Mouse (Mus musculus) CH12.LX (cell line): ENCODE data around the gene Zswim4. TPM values are rescaled to one million over a fixed set of nuclear protein-coding genes. Genes with fewer than 3 reads are reported as not detected.

Source experiments
- DNase-seq: peaks from one replicate; pipeline ENCODE4 v3.0.0-alpha.2; 2013; ENCODE audit errors: extremely low read depth
- H3K27ac ChIP-seq: 2 replicates; pipeline ENCODE4 v1.5.1; 2012; ENCODE audit warnings: low read depth, mild to moderate bottlenecking, control low read depth, moderate library complexity; ENCODE audit not compliant: insufficient read depth
- H3K27me3 ChIP-seq: replicated peaks from 2 replicates; pipeline ENCODE3; 2012; ENCODE audit warnings: inconsistent platforms
- H3K36me3 ChIP-seq, 2 experiments: replicated peaks in 1 of 2; 2 replicates each; pipeline versions ENCODE3 to v1.6.1; 2012; ENCODE audit warnings: inconsistent platforms in 1 of 2, low read length in 1 of 2, mild to moderate bottlenecking in 1 of 2, mixed read lengths in 1 of 2, moderate library complexity in 1 of 2; ENCODE audit not compliant: control insufficient read depth in 1 of 2, insufficient read depth in 1 of 2
- H3K4me1 ChIP-seq, 2 experiments: 2 replicates each; pipeline ENCODE4 v1.6.1; 2012; ENCODE audit warnings: inconsistent platforms in 1 of 2, moderate library complexity in 1 of 2; ENCODE audit not compliant: insufficient read depth in 2 of 2, control insufficient read depth in 1 of 2
- H3K4me2 ChIP-seq: 2 replicates; pipeline ENCODE4 v1.6.1; 2012; ENCODE audit warnings: low read depth, mild to moderate bottlenecking, control low read depth; ENCODE audit not compliant: poor library complexity, insufficient read depth, severe bottlenecking
- H3K4me3 ChIP-seq, 3 experiments: fragments of 150-350 bp in 1 of 3; sonication (generic) in 1 of 3; replicated peaks in 1 of 3; 2 replicates each; pipeline versions ENCODE3 to v1.5.1; 2011 to 2012; ENCODE audit warnings: low read depth in 2 of 3, low read length in 2 of 3, mild to moderate bottlenecking in 2 of 3, moderate library complexity in 2 of 3, control low read depth in 1 of 3, improper control_type of control experiment in 1 of 3, inconsistent platforms in 1 of 3, mixed read lengths in 1 of 3; ENCODE audit not compliant: poor library complexity in 1 of 3
- H3K79me2 ChIP-seq: replicated peaks from 2 replicates; pipeline ENCODE4 v1.6.1; 2012; ENCODE audit warnings: mild to moderate bottlenecking, moderate library complexity; ENCODE audit not compliant: control insufficient read depth, poor library complexity, insufficient read depth, severe bottlenecking; ENCODE audit errors: extremely low read depth
- H3K9ac ChIP-seq: 2 replicates; pipeline ENCODE4 v1.6.1; 2012; ENCODE audit warnings: low read depth, mild to moderate bottlenecking, control low read depth, moderate library complexity; ENCODE audit not compliant: insufficient read depth
- H3K9me3 ChIP-seq: replicated peaks from 2 replicates; pipeline ENCODE3; 2012; ENCODE audit warnings: low read length, inconsistent platforms, mixed read lengths
- BHLHE40 ChIP-seq: IDR thresholded peaks from 2 replicates; pipeline ENCODE4 v1.6.1; 2011; ENCODE audit warnings: mild to moderate bottlenecking, low read depth, low read length, improper control_type of control experiment
- CHD1 ChIP-seq: IDR thresholded peaks from 2 replicates; pipeline ENCODE4 v1.6.1; 2012; ENCODE audit warnings: low read depth, low read length, improper control_type of control experiment, inconsistent platforms
- CHD2 ChIP-seq: IDR thresholded peaks from 2 replicates; pipeline ENCODE4 v1.6.1; 2011; ENCODE audit warnings: low read length, improper control_type of control experiment
- CTCF ChIP-seq, 2 experiments: IDR thresholded peaks in 1 of 2; conservative IDR thresholded peaks in 1 of 2; 2 replicates each; pipeline ENCODE4 v1.5.1; 2011 to 2012; ENCODE audit warnings: low read depth in 2 of 2, low read length in 2 of 2, improper control_type of control experiment in 1 of 2, inconsistent platforms in 1 of 2, mild to moderate bottlenecking in 1 of 2, moderate library complexity in 1 of 2
- E2F4 ChIP-seq: IDR thresholded peaks from 2 replicates; pipeline ENCODE4 v1.6.1; 2011; ENCODE audit warnings: low read depth, low read length, improper control_type of control experiment; ENCODE audit not compliant: insufficient replicate concordance
- ELF1 ChIP-seq: IDR thresholded peaks from 2 replicates; pipeline ENCODE4 v1.6.1; 2014; ENCODE audit warnings: low read depth, mild to moderate bottlenecking, inconsistent platforms, low read length, improper control_type of control experiment
- EP300 ChIP-seq: IDR thresholded peaks from 2 replicates; pipeline ENCODE4 v1.6.1; 2011; ENCODE audit warnings: low read length, improper control_type of control experiment
- ETS1 ChIP-seq: conservative IDR thresholded peaks from 2 replicates; pipeline ENCODE4 v1.6.1; 2012; ENCODE audit warnings: low read depth, mild to moderate bottlenecking, inconsistent platforms, low read length, improper control_type of control experiment, moderate library complexity
- GABPA ChIP-seq: IDR thresholded peaks from 2 replicates; pipeline ENCODE4 v1.6.1; 2012; ENCODE audit warnings: low read depth, low read length, improper control_type of control experiment, inconsistent platforms; ENCODE audit not compliant: insufficient replicate concordance
- HCFC1 ChIP-seq: IDR thresholded peaks from 2 replicates; pipeline ENCODE4 v1.6.1; 2012; ENCODE audit warnings: low read depth, mild to moderate bottlenecking, inconsistent platforms, low read length, improper control_type of control experiment
- IRF4 ChIP-seq: IDR thresholded peaks from 2 replicates; pipeline ENCODE4 v1.6.1; 2014; ENCODE audit warnings: low read depth, mild to moderate bottlenecking, inconsistent platforms, low read length, improper control_type of control experiment
- JUN ChIP-seq: IDR thresholded peaks from 2 replicates; pipeline ENCODE4 v1.6.1; 2011; ENCODE audit warnings: low read depth, mild to moderate bottlenecking, low read length, improper control_type of control experiment, moderate library complexity; ENCODE audit not compliant: insufficient read depth
- JUND ChIP-seq: conservative IDR thresholded peaks from 2 replicates; pipeline ENCODE4 v1.6.1; 2011; ENCODE audit warnings: low read depth, low read length, improper control_type of control experiment
- KAT2A ChIP-seq: IDR thresholded peaks from 2 replicates; pipeline ENCODE4 v1.6.1; 2012; ENCODE audit warnings: low read length, improper control_type of control experiment, inconsistent platforms; ENCODE audit not compliant: insufficient replicate concordance
- MAFK ChIP-seq: IDR thresholded peaks from 2 replicates; pipeline ENCODE4 v1.6.1; 2011; ENCODE audit warnings: low read length, improper control_type of control experiment; ENCODE audit not compliant: insufficient replicate concordance
- MAX ChIP-seq: IDR thresholded peaks from 2 replicates; pipeline ENCODE4 v1.6.1; 2011; ENCODE audit warnings: low read length, improper control_type of control experiment
- MAZ ChIP-seq: IDR thresholded peaks from 2 replicates; pipeline ENCODE4 v1.6.1; 2012; ENCODE audit warnings: low read depth, mild to moderate bottlenecking, inconsistent platforms, low read length, improper control_type of control experiment, moderate library complexity
- MEF2A ChIP-seq: IDR thresholded peaks from 2 replicates; pipeline ENCODE4 v1.6.1; 2014; ENCODE audit warnings: low read depth, mild to moderate bottlenecking, inconsistent platforms, low read length, improper control_type of control experiment, borderline replicate concordance
- MXI1 ChIP-seq: IDR thresholded peaks from 2 replicates; pipeline ENCODE4 v1.6.1; 2011; ENCODE audit warnings: mild to moderate bottlenecking, low read depth, low read length, improper control_type of control experiment
- MYC ChIP-seq: IDR thresholded peaks from 2 replicates; pipeline ENCODE4 v1.6.1; 2011; ENCODE audit warnings: low read depth, mild to moderate bottlenecking, improper control_type of control experiment, low read length
- NELFE ChIP-seq: IDR thresholded peaks from 2 replicates; pipeline ENCODE4 v1.6.1; 2011; ENCODE audit warnings: low read depth, low read length, improper control_type of control experiment
- NRF1 ChIP-seq: IDR thresholded peaks from 2 replicates; pipeline ENCODE4 v1.6.1; 2014; ENCODE audit warnings: low read depth, mild to moderate bottlenecking, inconsistent platforms, low read length, improper control_type of control experiment, moderate library complexity
- PAX5 ChIP-seq: IDR thresholded peaks from 2 replicates; pipeline ENCODE4 v1.6.1; 2012; ENCODE audit warnings: low read length, inconsistent platforms, mixed read lengths
- POLR2A ChIP-seq: IDR thresholded peaks from 2 replicates; pipeline ENCODE4 v1.6.1; 2011; ENCODE audit warnings: low read depth, mild to moderate bottlenecking, improper control_type of control experiment, low read length
- POLR2AphosphoS2 ChIP-seq: IDR thresholded peaks from 2 replicates; pipeline ENCODE4 v1.6.1; 2011; ENCODE audit warnings: low read depth, low read length, improper control_type of control experiment
- RAD21 ChIP-seq: IDR thresholded peaks from 2 replicates; pipeline ENCODE4 v1.6.1; 2011; ENCODE audit warnings: low read depth, mild to moderate bottlenecking, low read length, improper control_type of control experiment, moderate library complexity
- RCOR1 ChIP-seq: conservative IDR thresholded peaks from 2 replicates; pipeline ENCODE4 v1.6.1; 2012; ENCODE audit warnings: low read depth, mild to moderate bottlenecking, inconsistent platforms, low read length, improper control_type of control experiment
- SIN3A ChIP-seq: IDR thresholded peaks from 2 replicates; pipeline ENCODE4 v1.6.1; 2012; ENCODE audit warnings: low read length, improper control_type of control experiment, inconsistent platforms
- SMC3 ChIP-seq: IDR thresholded peaks from 2 replicates; pipeline ENCODE4 v1.6.1; 2011; ENCODE audit warnings: low read depth, low read length, improper control_type of control experiment
- TBP ChIP-seq: conservative IDR thresholded peaks from 2 replicates; pipeline ENCODE4 v1.6.1; 2011; ENCODE audit warnings: low read depth, low read length, improper control_type of control experiment
- TCF12 ChIP-seq: IDR thresholded peaks from 2 replicates; pipeline ENCODE4 v1.6.1; 2014; ENCODE audit warnings: low read depth, mild to moderate bottlenecking, inconsistent platforms, low read length, improper control_type of control experiment
- UBTF ChIP-seq: IDR thresholded peaks from 2 replicates; pipeline ENCODE4 v1.6.1; 2012; ENCODE audit warnings: low read depth, mild to moderate bottlenecking, inconsistent platforms, low read length, improper control_type of control experiment, moderate library complexity
- USF1 ChIP-seq: IDR thresholded peaks from 2 replicates; pipeline ENCODE4 v1.6.1; 2014; ENCODE audit warnings: low read depth, mild to moderate bottlenecking, inconsistent platforms, low read length, improper control_type of control experiment
- USF2 ChIP-seq: conservative IDR thresholded peaks from 2 replicates; pipeline ENCODE4 v1.6.1; 2011; ENCODE audit warnings: low read depth, low read length, improper control_type of control experiment
- ZC3H11A ChIP-seq: IDR thresholded peaks from 2 replicates; pipeline ENCODE4 v1.6.1; 2012; ENCODE audit warnings: low read depth, mild to moderate bottlenecking, inconsistent platforms, low read length, improper control_type of control experiment
- ZKSCAN1 ChIP-seq: IDR thresholded peaks from 2 replicates; pipeline ENCODE4 v1.6.1; 2012; ENCODE audit warnings: low read depth, inconsistent platforms, low read length, improper control_type of control experiment, borderline replicate concordance
- ZMIZ1 ChIP-seq: IDR thresholded peaks from 2 replicates; pipeline ENCODE4 v1.6.1; 2012; ENCODE audit warnings: low read depth, mild to moderate bottlenecking, inconsistent platforms, low read length, improper control_type of control experiment
- ZNF384 ChIP-seq: IDR thresholded peaks from 2 replicates; pipeline ENCODE4 v1.6.1; 2012; ENCODE audit warnings: low read depth, low read length, improper control_type of control experiment, inconsistent platforms
- dilution Hi-C: fragments of 300-500 bp; cut with MboI; formaldehyde crosslinking; loops from 2 replicates; pipeline ENCODE4 v1.14.3; 2020; ENCODE audit warnings: low sequenced_read_pairs; ENCODE audit not compliant: extremely low pct_unique_long_range_greater_than_20kb, extremely low pct_ligation_motif_present
- in situ Hi-C: fragments of 300-500 bp; cut with MboI; formaldehyde crosslinking; loops from 3 replicates; pipeline ENCODE4 v1.14.3; 2019; ENCODE audit warnings: low sequenced_read_pairs, low pct_ligation_motif_present, low pct_unique_long_range_greater_than_20kb, mixed read lengths
- polyA plus RNA-seq: library from polyadenylated mRNA; unstranded; fragments of >175 nt; gene quantifications from 2 replicates; pipeline ENCODE4 v1.2.1, GENCODE M21; 2012; ENCODE audit warnings: low read depth; ENCODE audit not compliant: insufficient read length
- total RNA-seq, 2 experiments: library from RNA; depleted of rRNA; stranded (reverse); fragments of 300-350 nt in 1 of 2; fragments of >200 nt in 1 of 2; gene quantifications; 2 replicates each; pipeline ENCODE4 v1.2.3; 2012 to 2014

The Zswim4 gene
- total and polyA plus RNA-seq, 3 experiments = 4.9 to 9.7 (median 9.1) TPM

GRCm38 (mm10) chr8:84197141-84197921, 39.5 kb downstream of the Zswim4 start:
- dilution Hi-C loops (no loop called here), in situ Hi-C loops (no loop called here)
- Histone ChIP-seq H3K27ac (peak overlapping the region; percentile 85), H3K4me3 (peak overlapping the region; percentile 57 to 59 (median 59)), H3K9me3 (no peaks in the 10 kb centered on the region), H3K4me1 (peaks cover 16 to 42% of the 10 kb centered on the region in 2 experiments), H3K9ac (peak overlapping the region; percentile 41), H3K27me3 (peaks cover 2% of the 10 kb centered on the region), H3K4me2 (peak overlapping the region; percentile 84), H3K36me3 (peaks cover 0 to 3% of the 10 kb centered on the region in 2 experiments), H3K79me2 (peaks cover 12% of the 10 kb centered on the region)
- TF ChIP-seq HCFC1 = peak; percentile 39
- no peak; the same call in 1 of the 2 replicates for TF ChIP-seq POLR2A
- TF ChIP-seq TCF12 = no peak
- TF ChIP-seq RAD21 = no peak
- TF ChIP-seq PAX5 = no peak
- no peak for TF ChIP-seq JUND
- no peak; the same call in 1 of the 2 replicates for TF ChIP-seq ETS1
- no peak for TF ChIP-seq MYC
- no peak for TF ChIP-seq SMC3
- peak; percentile 55; the same call in 1 of the 2 replicates for TF ChIP-seq BHLHE40
- peak; percentile 89 for TF ChIP-seq MXI1
- no peak for TF ChIP-seq USF2
- no peak for TF ChIP-seq ZC3H11A
- no peak for TF ChIP-seq POLR2AphosphoS2
- 0 out of 2 replicates have a peak, but pooled peaks have one; percentile 16 for TF ChIP-seq TBP
- no peak for TF ChIP-seq ZKSCAN1
- TF ChIP-seq MEF2A = peak; percentile 35
- peak; percentile 65; the same call in 1 of the 2 replicates for TF ChIP-seq ELF1
- no peak for TF ChIP-seq USF1
- no peak for TF ChIP-seq CHD1
- 0 out of 2 replicates have a peak, but pooled peaks have one; percentile 38 for TF ChIP-seq NELFE
- peak; percentile 89 for TF ChIP-seq MAZ
- TF ChIP-seq MAFK = no peak
- no peak for TF ChIP-seq GABPA
- no peak for TF ChIP-seq JUN
- no peak for TF ChIP-seq KAT2A
- TF ChIP-seq IRF4 = peak; percentile 28; the same call in 1 of the 2 replicates
- TF ChIP-seq MAX = no peak; the same call in 1 of the 2 replicates
- TF ChIP-seq E2F4 = no peak
- no peak for TF ChIP-seq EP300
- TF ChIP-seq SIN3A = peak; percentile 29; the same call in 1 of the 2 replicates
- TF ChIP-seq ZNF384 = no peak
- TF ChIP-seq RCOR1 = no peak
- TF ChIP-seq ZMIZ1 = no peak
- no peak for TF ChIP-seq CHD2
- TF ChIP-seq NRF1 = no peak
- TF ChIP-seq UBTF = 0 out of 2 replicates have a peak, but pooled peaks have one; percentile 74
- no peak for TF ChIP-seq CTCF (conservative IDR thresholded peaks at IDR 0.05 in 1 of 2, IDR thresholded peaks at IDR 0.05 in 1 of 2; ENCODE audit: low read depth in 2 of 2, low read length in 2 of 2)
- DNase-seq = peak; percentile 48
